Mouse (Mus musculus) CD4-positive, CD25-positive, alpha-beta regulatory T cell, adult 2 months (primary cell): ENCODE data around the gene Olfr883.

Source experiments
- DNase-seq: peaks from one replicate; pipeline ENCODE4 v3.0.0-alpha.2; 2012; ENCODE audit warnings: low read depth, low spot score

The Olfr883 gene

DNA sequence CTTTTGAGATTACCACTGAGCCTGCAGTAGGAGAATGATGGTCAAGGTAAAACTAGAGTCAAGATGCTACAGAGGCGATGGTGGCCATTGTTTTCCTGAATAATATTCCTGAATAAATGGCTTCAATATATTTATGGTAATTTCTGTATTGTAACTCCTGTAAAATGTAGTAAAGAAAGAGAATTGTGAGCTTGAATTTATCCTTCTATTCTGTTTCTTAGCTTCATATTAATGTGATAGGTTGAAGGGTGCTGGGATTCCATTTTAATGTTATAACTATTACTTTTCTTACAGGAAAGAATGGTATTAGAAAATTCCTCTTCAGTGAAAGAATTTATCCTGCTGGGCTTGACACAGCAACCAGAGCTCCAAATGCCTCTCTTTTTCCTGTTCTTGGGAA is at the start of gene Olfr883:
Gene Olfr883 (plus strand): TSS at position 301 of the 400 bp plus-strand sequence.
- no peak for DNase-seq

DNA sequence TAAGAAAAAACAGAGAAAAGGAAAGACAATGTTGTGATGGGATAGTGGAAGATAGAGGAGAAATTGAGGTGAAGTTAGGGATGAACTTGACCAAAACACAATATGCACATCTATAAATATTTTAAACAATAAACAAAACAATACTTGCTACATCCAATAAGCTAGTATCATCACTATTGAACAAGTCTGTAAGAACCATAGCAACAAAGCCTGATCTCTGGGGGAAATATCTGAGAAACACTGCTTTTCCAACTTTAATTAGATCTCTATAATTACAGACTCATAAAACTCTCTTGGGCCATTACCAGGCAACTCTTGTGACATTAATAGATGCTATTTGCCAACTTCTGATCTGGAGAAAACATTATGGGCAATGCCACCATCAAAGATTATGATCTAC is 34.1 kb upstream of the Olfr883 start, which contains the start of gene Olfr881:
Gene Olfr881 (plus strand): TSS at position 301 of the 400 bp plus-strand sequence.
- no peak for DNase-seq

DNA sequence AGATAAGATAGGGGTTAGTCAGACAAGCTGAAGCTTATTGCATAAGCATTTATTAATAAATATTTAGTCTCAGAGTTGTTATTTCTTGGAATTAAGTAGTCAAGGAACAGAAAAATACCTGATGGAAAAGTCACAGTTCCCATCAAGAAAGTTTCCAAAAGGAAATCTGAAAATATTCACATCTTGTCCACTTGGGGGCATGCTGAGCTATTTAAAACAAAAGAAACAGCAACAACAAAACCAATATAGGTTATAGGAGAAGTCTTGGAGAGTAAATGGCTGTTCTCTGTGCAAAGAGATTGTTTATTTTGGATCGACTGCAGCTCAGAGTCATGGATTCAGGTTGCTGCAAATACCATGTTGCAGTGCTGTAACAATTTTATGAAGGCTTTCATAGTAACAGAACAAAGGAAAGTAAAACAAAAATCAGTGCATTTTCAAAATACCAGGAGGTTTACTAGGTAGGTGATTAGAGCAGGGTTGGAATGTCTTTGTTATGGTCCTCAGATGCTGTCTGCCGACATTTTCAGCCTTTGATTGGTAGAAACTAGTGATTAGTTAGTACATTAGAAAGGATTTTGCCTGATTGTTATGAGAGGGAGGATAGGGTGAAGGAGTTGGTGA is 26.9 kb upstream of the Olfr883 start:
- no peak for DNase-seq

DNA sequence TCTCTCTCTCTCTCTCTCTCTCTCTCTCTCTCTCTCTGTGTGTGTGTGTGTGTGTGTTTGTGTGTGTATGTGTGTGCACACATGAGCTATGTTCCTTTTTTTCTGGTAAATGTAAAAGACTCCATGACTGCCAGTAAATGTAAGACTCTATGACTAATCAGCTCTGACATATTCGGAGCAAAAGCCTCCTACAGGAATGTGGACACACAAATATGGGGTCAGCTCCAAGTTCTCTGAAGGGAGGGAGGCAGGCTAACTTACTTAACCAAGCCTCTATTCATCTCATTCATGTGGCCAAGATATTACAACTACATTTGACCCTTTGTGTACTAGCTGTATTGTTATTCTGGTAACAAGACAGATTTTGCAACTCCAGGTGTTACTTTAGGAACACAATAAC is 25.6 kb upstream of the Olfr883 start:
- no peak for DNase-seq

DNA sequence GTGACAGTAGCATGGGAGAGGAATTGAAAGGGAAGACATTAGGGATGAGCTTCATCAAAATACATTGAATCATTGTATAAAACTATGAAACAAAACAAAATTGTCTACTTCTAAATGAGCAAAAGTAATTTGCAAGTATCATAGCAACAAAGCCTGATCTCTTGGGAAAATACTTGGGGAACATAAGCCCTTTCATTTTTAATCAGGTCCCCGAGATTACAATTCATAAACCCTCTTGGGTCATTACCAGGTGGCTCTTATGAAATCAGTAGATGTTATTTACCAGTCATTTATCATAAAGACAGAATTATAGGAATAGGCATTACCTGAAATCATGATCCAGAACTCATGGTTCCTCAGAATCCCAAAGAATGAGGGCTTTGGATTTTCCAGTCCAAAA is 20.6 kb downstream of the Olfr883 start, which contains the start of gene Olfr884:
Gene Olfr884 (plus strand): TSS at position 301 of the 400 bp plus-strand sequence.
- no peak for DNase-seq

DNA sequence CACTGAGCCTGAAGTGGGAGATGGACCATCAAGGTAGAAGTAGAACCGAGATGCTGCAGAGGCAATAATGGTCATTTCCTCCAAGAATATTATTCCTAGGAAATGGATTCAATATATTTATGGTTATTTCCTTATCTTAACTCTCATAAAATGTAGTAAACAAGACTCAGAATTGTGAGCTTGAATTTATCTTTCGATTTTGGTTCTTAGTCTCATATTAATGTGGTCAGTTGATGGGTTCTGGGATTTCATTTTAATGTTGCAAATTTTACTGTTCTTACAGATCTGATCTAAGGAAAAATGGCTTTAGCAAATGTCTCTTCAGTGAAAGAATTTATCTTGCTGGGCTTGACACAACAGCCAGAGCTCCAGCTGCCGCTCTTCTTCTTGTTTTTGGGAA is 35.4 kb downstream of the Olfr883 start, which contains the start of gene Olfr885:
Gene Olfr885 (plus strand): TSS at position 301 of the 400 bp plus-strand sequence.
- DNase-seq = no peak
